Mouse (Mus musculus) kidney, adult 2 months (tissue): ENCODE measurements at regions not wholly inside any gene's neighbourhood (a gene's known extent, or its start where the extent isn't known, plus 50 kb on each side); places are given as distances from the start of the nearest gene placed in this dataset.

ENCODE experiments used
- CTCF ChIP-seq: fragments of 200-500 bp; conservative IDR thresholded peaks from 2 replicates; pipeline ENCODE4 v1.5.1; 2011; ENCODE audit warnings: low read depth, mild to moderate bottlenecking, control low read depth, low read length, moderate library complexity, mixed read lengths; ENCODE audit not compliant: insufficient read depth, insufficient read length
- POLR2A ChIP-seq: fragments of 200-500 bp; IDR thresholded peaks from one replicate; pipeline ENCODE4 v1.6.1; 2011; ENCODE audit warnings: low read depth, low read length, control low read depth

- TF ChIP-seq CTCF, result no peak
- TF ChIP-seq POLR2A, result no peak
Observed at GRCm38 (mm10) chr2:166241310-166241709, 85.8 kb upstream of the Sulf2 start.
